Mouse (Mus musculus) intestine, postnatal 0 days (tissue): ENCODE results near the gene Rngtt. TPM values are rescaled to one million over a fixed set of nuclear protein-coding genes. Genes with fewer than 3 reads are reported as not detected.
A peak's percentile ranks its signal among the peaks of the same experiment; 100 is the strongest.

ENCODE experiments used
- ATAC-seq: fragments of 200-750 bp; cut with Nextera tagmentation; 2 replicates; pipeline ENCODE4 v1.8.0; 2017; ENCODE audit warnings: mild to moderate bottlenecking, moderate TSS enrichment, moderate library complexity
- H3K27ac ChIP-seq: fragments of 300-500 bp; sonication (generic); 2 replicates; pipeline ENCODE4 v1.5.1; 2014; ENCODE audit warnings: mild to moderate bottlenecking, low read depth, low read length, moderate library complexity
- H3K27me3 ChIP-seq: fragments of 300-500 bp; sonication (generic); replicated peaks from 2 replicates; pipeline ENCODE4 v1.6.1; 2014; ENCODE audit warnings: low read length, mixed read lengths; ENCODE audit not compliant: control insufficient read depth, insufficient read depth
- H3K36me3 ChIP-seq: fragments of 300-500 bp; sonication (generic); 2 replicates; pipeline ENCODE4 v1.6.1; 2014; ENCODE audit warnings: mild to moderate bottlenecking, moderate library complexity; ENCODE audit not compliant: control insufficient read depth, insufficient read depth
- H3K4me1 ChIP-seq: fragments of 300-500 bp; sonication (generic); replicated peaks from 2 replicates; pipeline ENCODE4 v1.6.1; 2014; ENCODE audit warnings: antibody characterized with exemption, low read length, mixed read lengths; ENCODE audit not compliant: control insufficient read depth, insufficient read depth
- H3K4me2 ChIP-seq: fragments of 300-500 bp; sonication (generic); replicated peaks from 2 replicates; pipeline ENCODE4 v1.6.1; 2014; ENCODE audit warnings: low read depth, mild to moderate bottlenecking, moderate library complexity
- H3K4me3 ChIP-seq: fragments of 300-500 bp; sonication (generic); 2 replicates; pipeline ENCODE4 v1.5.1; 2014; ENCODE audit warnings: low read depth, low read length
- H3K9ac ChIP-seq: fragments of 300-500 bp; sonication (generic); 2 replicates; pipeline ENCODE4 v1.6.1; 2014; ENCODE audit warnings: mild to moderate bottlenecking, low read depth, low read length
- H3K9me3 ChIP-seq: fragments of 300-500 bp; sonication (generic); 2 replicates; pipeline ENCODE4 v1.6.1; 2016; ENCODE audit warnings: mixed run types; ENCODE audit not compliant: control insufficient read depth
- CTCF ChIP-seq: sonication (generic); IDR thresholded peaks from 2 replicates; pipeline ENCODE4 v1.5.1; 2016; ENCODE audit warnings: low read depth, mild to moderate bottlenecking, control low read depth, antibody characterized with exemption, moderate library complexity
- WGBS: fragments of 180-500 bp; shearing (Covaris S2); extraction: QIAGEN DNeasy Blood & Tissue Kit; methylation state at CpG from one replicate; pipeline ENCODE4 v1.1.7; 2014; 5-methylcytosine and 5-hydroxymethylcytosine counted together
- polyA plus RNA-seq: library from polyadenylated mRNA; unstranded; fragments of >200 nt; fragmentation: Nextera tagmentation; extraction: Ambion mirVana; gene quantifications from 2 replicates; pipeline ENCODE4 v1.2.1, GENCODE M21; 2015

Gene Rngtt
- polyA plus RNA-seq, 1 experiment from 2014 or later, result 7.7 TPM

GRCm38 (mm10) chr4:33378894-33379293, 68.8 kb downstream of the Rngtt start:
- no peak overlapping the region for H3K27ac ChIP-seq
- no peak for ATAC-seq
- no peak for TF ChIP-seq CTCF
- H3K27me3 ChIP-seq, result no peaks in the 10 kb centered on the region
- H3K4me2 ChIP-seq, result peak overlapping the region; percentile 21; the same call in 1 of the 2 replicates
- WGBS, result 37% methylated on average over 6 of the region's 6 CpGs
- H3K36me3 ChIP-seq, result no peaks in the 10 kb centered on the region
- no peaks in the 10 kb centered on the region for H3K9me3 ChIP-seq
- H3K4me1 ChIP-seq, result no peaks in the 10 kb centered on the region
- H3K4me3 ChIP-seq, result no peak overlapping the region
- no peak overlapping the region for H3K9ac ChIP-seq

GRCm38 (mm10) chr4:33388899-33389298, 78.8 kb downstream of the Rngtt start:
- no peak for ATAC-seq
- WGBS, result 93% methylated on average over 3 of the region's 3 CpGs
- H3K36me3 ChIP-seq, result 0 out of 2 replicates have a peak, but pooled peaks cover 7% of the 10 kb centered on the region
- H3K4me1 ChIP-seq, result no peaks in the 10 kb centered on the region
- no peak overlapping the region for H3K4me3 ChIP-seq
- TF ChIP-seq CTCF, result no peak
- H3K27me3 ChIP-seq, result no peaks in the 10 kb centered on the region
- H3K9ac ChIP-seq, result no peak overlapping the region
- no peak overlapping the region for H3K4me2 ChIP-seq
- H3K27ac ChIP-seq, result no peak overlapping the region
- no peaks in the 10 kb centered on the region for H3K9me3 ChIP-seq

- Histone ChIP-seq H3K9me3 (no peaks in the 10 kb centered on the region), H3K27me3 (no peaks in the 10 kb centered on the region), H3K9ac (no peak overlapping the region), H3K4me1 (no peaks in the 10 kb centered on the region), H3K27ac (no peak overlapping the region), H3K4me3 (no peak overlapping the region), H3K36me3 (0 out of 2 replicates have a peak, but pooled peaks cover 7% of the 10 kb centered on the region), H3K4me2 (no peak overlapping the region)
- no peak for TF ChIP-seq CTCF
- no peak for ATAC-seq
Measured at GRCm38 (mm10) chr4:33390660-33391059, 80.5 kb downstream of the Rngtt start.

- Histone ChIP-seq H3K4me2 (no peak overlapping the region), H3K27me3 (no peaks in the 10 kb centered on the region), H3K36me3 (no peaks in the 10 kb centered on the region), H3K27ac (no peak overlapping the region), H3K4me1 (no peaks in the 10 kb centered on the region), H3K9me3 (no peaks in the 10 kb centered on the region), H3K9ac (no peak overlapping the region), H3K4me3 (no peak overlapping the region)
- no peak for ATAC-seq
- WGBS, result 89% methylated on average over 2 of the region's 2 CpGs
- no peak for TF ChIP-seq CTCF
Measured at GRCm38 (mm10) chr4:33393437-33393836, 83.3 kb downstream of the Rngtt start.

- H3K27me3 ChIP-seq, result no peaks in the 10 kb centered on the region
- no peaks in the 10 kb centered on the region for H3K9me3 ChIP-seq
- no peak overlapping the region for H3K9ac ChIP-seq
- no peaks in the 10 kb centered on the region for H3K36me3 ChIP-seq
- no peak overlapping the region for H3K4me3 ChIP-seq
- peak; percentile 97 for TF ChIP-seq CTCF
- H3K4me1 ChIP-seq, result no peaks in the 10 kb centered on the region
- no peak overlapping the region for H3K27ac ChIP-seq
- 55% methylated on average over 3 of the region's 3 CpGs for WGBS
- ATAC-seq, result peak; percentile 54; the same call in 1 of the 2 replicates
- H3K4me2 ChIP-seq, result no peak overlapping the region
Measured at GRCm38 (mm10) chr4:33396222-33397176, 86.4 kb downstream of the Rngtt start.

GRCm38 (mm10) chr4:33405723-33406293, 95.7 kb downstream of the Rngtt start:
- Histone ChIP-seq H3K9me3 (no peaks in the 10 kb centered on the region), H3K27ac (no peak overlapping the region), H3K4me1 (no peaks in the 10 kb centered on the region), H3K9ac (no peak overlapping the region), H3K4me2 (no peak overlapping the region), H3K36me3 (no peaks in the 10 kb centered on the region), H3K27me3 (no peaks in the 10 kb centered on the region), H3K4me3 (no peak overlapping the region)
- no peak for TF ChIP-seq CTCF
- ATAC-seq, result no peak
- 68% methylated on average over 2 of the region's 2 CpGs for WGBS
